Mouse (Mus musculus): ENCODE results near the gene Tnfrsf4.

- TF ChIP-seq CTCF (IDR thresholded peaks at IDR 0.05): 0 out of 2 replicates have a peak, but pooled peaks have one; percentile 7
- TF ChIP-seq EP300 (IDR thresholded peaks at IDR 0.05): no peak
Measured at GRCm38 (mm10) chr4:155973239-155973638, 40.4 kb upstream of the Tnfrsf4 start.
